In the genomic region with DNA sequence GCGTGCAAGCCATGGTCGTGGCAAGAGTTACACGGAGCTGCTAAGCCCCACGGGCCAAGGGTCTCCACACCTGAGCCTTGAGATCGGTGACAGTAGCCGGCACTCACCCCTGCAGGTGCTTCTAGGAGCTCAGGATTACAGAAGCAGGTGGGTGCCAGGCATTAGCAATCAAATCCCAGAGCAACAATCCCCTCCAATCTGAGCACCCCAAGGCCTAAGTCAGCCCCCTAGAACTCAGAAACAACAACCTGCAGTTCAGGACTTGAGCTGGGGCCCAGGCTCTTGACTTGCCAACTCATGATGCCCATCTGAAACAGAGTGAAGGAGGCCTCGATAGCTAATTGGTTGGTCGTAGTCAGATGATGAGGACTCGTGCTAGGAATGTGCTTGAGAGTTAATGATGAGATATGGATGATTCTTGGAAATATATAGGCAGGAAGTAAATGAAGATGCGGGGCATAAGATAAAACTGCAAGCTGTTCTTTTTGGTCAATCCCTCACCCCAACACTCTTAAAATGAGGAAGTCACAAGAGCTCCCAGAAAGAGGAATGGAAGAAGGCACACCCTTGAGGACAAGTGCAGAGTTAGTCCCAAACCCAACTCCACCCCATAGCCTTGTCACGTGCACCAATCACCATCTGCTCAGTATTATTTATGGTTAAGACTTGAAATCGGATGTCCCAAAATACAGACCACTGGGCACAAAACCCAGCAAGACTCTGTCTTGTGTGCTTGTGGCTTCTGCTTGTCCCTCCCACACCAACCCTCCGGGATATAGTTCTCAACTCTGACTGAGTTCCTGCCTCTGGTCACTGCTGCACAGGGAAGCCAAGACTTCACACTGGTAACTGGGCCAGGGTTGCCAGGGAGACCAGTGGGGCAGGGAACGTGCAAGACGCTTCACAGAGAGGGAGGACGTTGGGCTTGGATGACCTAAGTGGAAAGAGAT, we compare ENCODE assay signal across 13 mouse cellular contexts. TPM values are rescaled to one million over a fixed set of nuclear protein-coding genes. Genes with fewer than 3 reads are reported as not detected.
DNase-seq lines count a peak whose midpoint lies in the region; ATAC-seq and TF ChIP-seq lines count a peak whose summit lies in the region.
"Had no signal": no experiment of that assay in that cellular context is flagged by ENCODE, and none has a peak within 500 bp of the region (broad histone marks: within the 10 kb centered on the region; RNA-seq: fewer than 3 reads in every experiment).

No protein-coding gene starts in this region.

- intact Hi-C loops in gastrocnemius, postnatal 36 days (cut with DNase I), result no loop called here

- no peaks in the 10 kb centered on the region for H3K9me3 ChIP-seq in lung, embryonic 14.5 days (ENCODE audit: low read depth, low read length)
- H3K9me3 ChIP-seq in liver, embryonic 11.5 days (ENCODE audit: control insufficient read depth, low read length), result no peaks in the 10 kb centered on the region
- no peaks in the 10 kb centered on the region for H3K9me3 ChIP-seq in kidney, embryonic 14.5 days (ENCODE audit: control insufficient read depth, low read length)
- H3K9me3 ChIP-seq: heart, embryonic 15.5 days had no signal

- ATAC-seq in lung, embryonic 14.5 days (ENCODE audit: insufficient read depth), result no peak
- ATAC-seq in megakaryocyte progenitor cell, adult 5-6 weeks (replicated peaks; ENCODE audit: poor library complexity), result peak; percentile 92
- ATAC-seq in liver, embryonic 11.5 days (replicated peaks; ENCODE audit: low FRiP score), result no peak
- no peak for ATAC-seq in kidney, embryonic 14.5 days (ENCODE audit: low FRiP score, low TSS enrichment)
- ATAC-seq: intestine, embryonic 16.5 days had no signal

- 64% methylated on average over 16 of the region's 16 CpGs for WGBS in lung, embryonic 14.5 days
- 56% methylated on average over 16 of the region's 16 CpGs for WGBS in liver, embryonic 11.5 days
- WGBS in kidney, embryonic 14.5 days, result 76% methylated on average over 16 of the region's 16 CpGs

- H3K36me3 ChIP-seq in lung, embryonic 14.5 days (ENCODE audit: insufficient read depth), result no peaks in the 10 kb centered on the region
- no peaks in the 10 kb centered on the region for H3K36me3 ChIP-seq in liver, embryonic 11.5 days (ENCODE audit: control insufficient read depth, insufficient read depth, low read length)
- no peaks in the 10 kb centered on the region for H3K36me3 ChIP-seq in kidney, embryonic 14.5 days (ENCODE audit: control insufficient read depth, insufficient read depth, low read length)
- H3K36me3 ChIP-seq: heart, embryonic 15.5 days had no signal

- DNase-seq in gastrocnemius, adult 18-20 months (ENCODE audit: low spot score), result peak; percentile 26
- no peak for DNase-seq in gastrocnemius, postnatal 36 days
- DNase-seq in lung, embryonic 14.5 days, result peak; percentile 3
- no peak for DNase-seq in lung, postnatal 25 days (ENCODE audit: low spot score)
- no peak for DNase-seq in liver, embryonic 11.5 days (ENCODE audit: low spot score)
- DNase-seq: cerebellum, adult 18-20 months; left cerebral cortex, postnatal 4 days had no signal

- H3K27me3 ChIP-seq in lung, embryonic 14.5 days (ENCODE audit: insufficient read depth, low read length), result no peaks in the 10 kb centered on the region
- H3K27me3 ChIP-seq in liver, embryonic 11.5 days (replicated peaks; ENCODE audit: control insufficient read depth, insufficient read depth, low read length), result no peaks in the 10 kb centered on the region
- H3K27me3 ChIP-seq in kidney, embryonic 14.5 days (ENCODE audit: control insufficient read depth, insufficient read depth, low read length), result no peaks in the 10 kb centered on the region

- no peaks in the 10 kb centered on the region for H3K4me1 ChIP-seq in lung, embryonic 14.5 days (ENCODE audit: insufficient read depth)
- H3K4me1 ChIP-seq in brown adipose tissue, adult 24 weeks (ENCODE audit: control insufficient read depth, insufficient read depth, insufficient read length, low read length), result no peaks in the 10 kb centered on the region; the same call in 1 of the 2 replicates
- H3K4me1 ChIP-seq in liver, embryonic 11.5 days (replicated peaks; ENCODE audit: control insufficient read depth, insufficient read depth, low read length), result no peaks in the 10 kb centered on the region
- H3K4me1 ChIP-seq in kidney, embryonic 14.5 days (ENCODE audit: control insufficient read depth, insufficient read depth, low read length), result peaks cover 11% of the 10 kb centered on the region
- H3K4me1 ChIP-seq: heart, embryonic 15.5 days had no signal

- no peak overlapping the region for H3K4me2 ChIP-seq in lung, embryonic 14.5 days
- no peak overlapping the region for H3K4me2 ChIP-seq in liver, embryonic 11.5 days
- no peak overlapping the region for H3K4me2 ChIP-seq in kidney, embryonic 14.5 days (replicated peaks; ENCODE audit: low read depth, low read length)
- H3K4me2 ChIP-seq: heart, embryonic 15.5 days had no signal

- no peak for TF ChIP-seq CTCF in lung, embryonic 14.5 days (IDR thresholded peaks at IDR 0.05; ENCODE audit: low read depth)

- H3K4me3 ChIP-seq in lung, embryonic 14.5 days (ENCODE audit: low read depth, low read length), result no peak overlapping the region
- 0 out of 2 replicates have a peak overlapping the region, but pooled peaks have one; percentile 11 for H3K4me3 ChIP-seq in brown adipose tissue, adult 24 weeks (ENCODE audit: insufficient read depth, low read depth, low read length)
- no peak overlapping the region for H3K4me3 ChIP-seq in liver, embryonic 11.5 days (ENCODE audit: low read depth, low read length)
- H3K4me3 ChIP-seq in kidney, embryonic 14.5 days (ENCODE audit: low read length), result no peak overlapping the region
- H3K4me3 ChIP-seq: heart, embryonic 15.5 days; layer of hippocampus, adult 2 months had no signal

- H3K9ac ChIP-seq in lung, embryonic 14.5 days, result no peak overlapping the region
- H3K9ac ChIP-seq in liver, embryonic 11.5 days (ENCODE audit: low read depth, low read length), result no peak overlapping the region
- no peak overlapping the region for H3K9ac ChIP-seq in kidney, embryonic 14.5 days (ENCODE audit: low read depth, low read length)
- H3K9ac ChIP-seq: heart, embryonic 15.5 days had no signal

- no peak overlapping the region for H3K27ac ChIP-seq in lung, embryonic 14.5 days (ENCODE audit: low read depth)
- peak overlapping the region; percentile 39 for H3K27ac ChIP-seq in brown adipose tissue, adult 24 weeks (replicated peaks; ENCODE audit: low read depth, low read length)
- H3K27ac ChIP-seq in liver, embryonic 11.5 days (ENCODE audit: low read depth, low read length), result no peak overlapping the region
- H3K27ac ChIP-seq in kidney, embryonic 14.5 days (ENCODE audit: low read depth, low read length), result no peak overlapping the region
- H3K27ac ChIP-seq: heart, embryonic 15.5 days; layer of hippocampus, adult 2 months had no signal

RNA-seq across cellular contexts. Expression of gene Clec10a, which starts 10.2 kb away (rescaled TPM):
- total RNA-seq in gastrocnemius, adult 18-20 months (2021), result 1 to 10 TPM; 3.2 to 3.3 TPM
- 1 to 10 TPM; 1.8 to 2.0 TPM for total RNA-seq in gastrocnemius, postnatal 36 days (2021)
- 0.18 and 1.1 TPM in 2 replicates for polyA plus RNA-seq in lung, embryonic 14.5 days (2014; fragmentation: Nextera tagmentation; extraction: Ambion mirVana)
- polyA plus RNA-seq in brown adipose tissue, adult 24 weeks (2012; ENCODE audit: insufficient read depth, insufficient read length, missing spikeins), result 8.7 and 15.9 TPM in 2 replicates
- total RNA-seq in megakaryocyte progenitor cell, adult 5-6 weeks (2015), result 4.4 and 6.0 TPM in 2 replicates
- total RNA-seq in megakaryocyte progenitor cell, adult 5-6 weeks (2017), result 7.4 and 7.5 TPM in 2 replicates
- 0.41 and 0.53 TPM in 2 replicates for polyA plus RNA-seq in liver, embryonic 11.5 days (2014; fragmentation: Nextera tagmentation; extraction: Ambion mirVana)
- 0.57 and 0.74 TPM in 2 replicates for polyA plus RNA-seq in kidney, embryonic 14.5 days (2014; fragmentation: Nextera tagmentation; extraction: Ambion mirVana)

RNA-seq across cellular contexts. Expression of gene Mgl2, which starts 36.1 kb away (rescaled TPM):
- 1 to 10 TPM in 1 of 2 experiments, under 1 TPM in 1; 0.87 to 2.0 TPM for total RNA-seq in gastrocnemius, adult 18-20 months (2021)
- total RNA-seq in gastrocnemius, postnatal 36 days (2021), result 1 to 10 TPM; 1.1 to 1.2 TPM
- polyA plus RNA-seq in lung, embryonic 14.5 days (2014; fragmentation: Nextera tagmentation; extraction: Ambion mirVana), result 5.9 and 6.4 TPM in 2 replicates
- 13.1 and 16.8 TPM in 2 replicates for polyA plus RNA-seq in brown adipose tissue, adult 24 weeks (2012; ENCODE audit: insufficient read depth, insufficient read length, missing spikeins)
- total RNA-seq in megakaryocyte progenitor cell, adult 5-6 weeks (2015), result 25.7 and 30.7 TPM in 2 replicates
- total RNA-seq in megakaryocyte progenitor cell, adult 5-6 weeks (2017), result 29.3 and 36.6 TPM in 2 replicates
- polyA plus RNA-seq in liver, embryonic 11.5 days (2014; fragmentation: Nextera tagmentation; extraction: Ambion mirVana), result 0.63 and 1.5 TPM in 2 replicates
- polyA plus RNA-seq in kidney, embryonic 14.5 days (2014; fragmentation: Nextera tagmentation; extraction: Ambion mirVana), result 0.60 TPM in 1 of 2 replicates, not detected in the other

RNA-seq across cellular contexts. Expression of gene Slc16a11, which starts 46.3 kb away (rescaled TPM):
- under 1 TPM in 1 of 2 experiments, not detected in 1; 0.50 TPM for total RNA-seq in gastrocnemius, adult 18-20 months (2021)
- total RNA-seq in gastrocnemius, postnatal 36 days (2021), result under 1 TPM; 0.46 to 0.49 TPM
- 0.23 and 0.63 TPM in 2 replicates for polyA plus RNA-seq in lung, embryonic 14.5 days (2014; fragmentation: Nextera tagmentation; extraction: Ambion mirVana)
- polyA plus RNA-seq in brown adipose tissue, adult 24 weeks (2012; ENCODE audit: insufficient read depth, insufficient read length, missing spikeins), result not detected in 2 replicates
- not detected in 2 replicates for total RNA-seq in megakaryocyte progenitor cell, adult 5-6 weeks (2015)
- not detected in 2 replicates for total RNA-seq in megakaryocyte progenitor cell, adult 5-6 weeks (2017)
- polyA plus RNA-seq in liver, embryonic 11.5 days (2014; fragmentation: Nextera tagmentation; extraction: Ambion mirVana), result 0.75 and 0.81 TPM in 2 replicates
- polyA plus RNA-seq in kidney, embryonic 14.5 days (2014; fragmentation: Nextera tagmentation; extraction: Ambion mirVana), result 3.0 and 3.5 TPM in 2 replicates

RNA-seq across cellular contexts. Expression of gene Slc16a13, which starts 54.6 kb away (rescaled TPM):
- under 1 TPM; 0.14 to 0.50 TPM for total RNA-seq in gastrocnemius, adult 18-20 months (2021)
- under 1 TPM; 0.74 to 0.94 TPM for total RNA-seq in gastrocnemius, postnatal 36 days (2021)
- polyA plus RNA-seq in lung, embryonic 14.5 days (2014; fragmentation: Nextera tagmentation; extraction: Ambion mirVana), result 4.4 and 6.2 TPM in 2 replicates
- polyA plus RNA-seq in brown adipose tissue, adult 24 weeks (2012; ENCODE audit: insufficient read depth, insufficient read length, missing spikeins), result 0.67 and 2.2 TPM in 2 replicates
- 4.4 and 7.0 TPM in 2 replicates for total RNA-seq in megakaryocyte progenitor cell, adult 5-6 weeks (2015)
- 2.5 and 4.6 TPM in 2 replicates for total RNA-seq in megakaryocyte progenitor cell, adult 5-6 weeks (2017)
- 9.1 and 10.1 TPM in 2 replicates for polyA plus RNA-seq in liver, embryonic 11.5 days (2014; fragmentation: Nextera tagmentation; extraction: Ambion mirVana)
- 8.4 and 14.2 TPM in 2 replicates for polyA plus RNA-seq in kidney, embryonic 14.5 days (2014; fragmentation: Nextera tagmentation; extraction: Ambion mirVana)

Comparison
In these comparisons a context has a peak if more than half of its experiments do, and no peak if none do; other contexts are left out.
1. DNase-seq: peak in gastrocnemius, adult 18-20 months (single experiment) and lung, embryonic 14.5 days (single experiment); none in gastrocnemius, postnatal 36 days (0 of 2), lung, postnatal 25 days (single experiment) and liver, embryonic 11.5 days (single experiment).